Mouse (Mus musculus) ES-E14 (cell line): ENCODE measurements at regions not wholly inside any gene's neighbourhood (a gene's known extent, or its start where the extent isn't known, plus 50 kb on each side); places are given as distances from the start of the nearest gene placed in this dataset.
A peak's percentile ranks its signal among the peaks of the same experiment; 100 is the strongest.

Experiments used
- DNase-seq: peaks from one replicate; pipeline ENCODE4 v3.0.0-alpha.2; 2013; ENCODE audit warnings: low read depth, low spot score
- H3K27ac ChIP-seq: 2 replicates; pipeline ENCODE4 v1.5.1; 2012; ENCODE audit warnings: low read depth, mild to moderate bottlenecking, low read length, moderate library complexity, mixed read lengths; ENCODE audit not compliant: poor library complexity, insufficient read depth, severe bottlenecking
- H3K36me3 ChIP-seq: 2 replicates; pipeline ENCODE4 v1.6.1; 2012; ENCODE audit warnings: mild to moderate bottlenecking, low read length, moderate library complexity, mixed read lengths; ENCODE audit not compliant: control insufficient read depth, poor library complexity, insufficient read depth, severe bottlenecking
- H3K4me1 ChIP-seq, 2 experiments: fragments of 150-350 bp in 1 of 2; sonication (generic) in 1 of 2; 2 replicates each; pipeline ENCODE4 v1.6.1; 2012; ENCODE audit warnings: low read length in 2 of 2, mild to moderate bottlenecking in 1 of 2, mixed read lengths in 1 of 2; ENCODE audit not compliant: control insufficient read depth in 2 of 2, insufficient read depth in 2 of 2, poor library complexity in 1 of 2
- H3K4me3 ChIP-seq, 2 experiments: fragments of 150-350 bp in 1 of 2; sonication (generic) in 1 of 2; 2 replicates each; pipeline ENCODE4 v1.5.1; 2012; ENCODE audit warnings: low read length in 2 of 2, low read depth in 1 of 2, mild to moderate bottlenecking in 1 of 2, mixed read lengths in 1 of 2; ENCODE audit not compliant: insufficient read depth in 1 of 2, poor library complexity in 1 of 2, severe bottlenecking in 1 of 2
- H3K9ac ChIP-seq: 2 replicates; pipeline ENCODE4 v1.6.1; 2012; ENCODE audit warnings: low read depth, mild to moderate bottlenecking, low read length, mixed read lengths; ENCODE audit not compliant: poor library complexity, insufficient read depth, severe bottlenecking
- H3K9me3 ChIP-seq: fragments of 150-350 bp; sonication (generic); 2 replicates; pipeline ENCODE4 v1.6.1; 2012; ENCODE audit warnings: low read depth, mild to moderate bottlenecking, low read length; ENCODE audit not compliant: control insufficient read depth, insufficient read depth
- CHD2 ChIP-seq: IDR thresholded peaks from 2 replicates; pipeline ENCODE4 v1.6.1; 2014; ENCODE audit warnings: mild to moderate bottlenecking, low read depth, low read length, inconsistent platforms
- HCFC1 ChIP-seq: IDR thresholded peaks from 2 replicates; pipeline ENCODE4 v1.6.1; 2012; ENCODE audit warnings: low read length, inconsistent platforms, borderline replicate concordance; ENCODE audit not compliant: insufficient read depth
- MAFK ChIP-seq: IDR thresholded peaks from 2 replicates; pipeline ENCODE4 v1.6.1; 2014; ENCODE audit warnings: mild to moderate bottlenecking, low read depth, low read length, inconsistent platforms; ENCODE audit not compliant: insufficient read depth
- ZC3H11A ChIP-seq: IDR thresholded peaks from 2 replicates; pipeline ENCODE4 v1.6.1; 2012; ENCODE audit warnings: low read depth, mild to moderate bottlenecking, inconsistent platforms, low read length, borderline replicate concordance
- ZNF384 ChIP-seq: IDR thresholded peaks from 2 replicates; pipeline ENCODE4 v1.6.1; 2012; ENCODE audit warnings: low read depth, low read length, inconsistent platforms
- in situ Hi-C, 2 experiments: fragments of 600-800 bp; cut with MboI; formaldehyde crosslinking; loops; one replicate each; pipeline ENCODE4 v1.15.1; 2025; ENCODE audit warnings: low sequenced_read_pairs in 2 of 2, inconsistent platforms in 1 of 2; ENCODE audit not compliant: unreplicated experiment in 2 of 2

- TF ChIP-seq MAFK: peak; percentile 40; the same call in 1 of the 2 replicates
- no peak for TF ChIP-seq CHD2
- TF ChIP-seq HCFC1: no peak
- no peak for TF ChIP-seq ZC3H11A
- no peak for TF ChIP-seq ZNF384
- Histone ChIP-seq H3K4me1 (no peaks in the 10 kb centered on the region), H3K9me3 (no peaks in the 10 kb centered on the region), H3K27ac (no peak overlapping the region), H3K9ac (no peak overlapping the region), H3K36me3 (no peaks in the 10 kb centered on the region), H3K4me3 (no peak overlapping the region)
- in situ Hi-C loops: no loop called here
- DNase-seq: no peak
Measured at GRCm38 (mm10) chr13:102173382-102174234, 405.6 kb upstream of the Pik3r1 start.

GRCm38 (mm10) chr13:102174431-102174830 lies 406.4 kb upstream of the Pik3r1 start:
- Histone ChIP-seq H3K9ac (no peak overlapping the region), H3K4me1 (no peaks in the 10 kb centered on the region), H3K9me3 (no peaks in the 10 kb centered on the region), H3K36me3 (no peaks in the 10 kb centered on the region), H3K4me3 (no peak overlapping the region), H3K27ac (no peak overlapping the region)
- DNase-seq: no peak
- no peak for TF ChIP-seq ZNF384
- in situ Hi-C loops: no loop called here

DNA sequence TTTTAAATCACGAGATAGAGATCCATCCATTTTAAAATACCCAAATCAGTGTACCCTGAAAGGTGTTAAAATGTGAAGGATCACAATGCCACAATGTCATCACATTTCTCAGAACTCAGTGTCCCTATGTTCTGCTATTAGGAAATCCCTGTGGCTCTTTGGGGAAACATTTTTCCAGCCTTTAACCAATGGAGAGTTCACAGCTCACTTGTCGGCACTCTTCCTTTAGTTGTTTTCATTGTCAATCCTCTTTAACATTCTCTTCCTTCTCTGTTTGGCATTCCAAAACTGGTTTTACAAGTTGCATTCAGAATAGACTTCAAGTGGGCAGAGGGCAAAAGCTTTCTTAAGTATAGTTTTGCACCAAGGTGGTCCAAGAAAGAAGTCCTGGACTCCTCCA lies 406.9 kb upstream of the Pik3r1 start:
- no peaks in the 10 kb centered on the region for H3K36me3 ChIP-seq
- in situ Hi-C loops: no loop called here
- no peak for DNase-seq
- no peak overlapping the region for H3K9ac ChIP-seq
- H3K9me3 ChIP-seq: no peaks in the 10 kb centered on the region
- no peak overlapping the region for H3K4me3 ChIP-seq
- H3K27ac ChIP-seq: no peak overlapping the region
- no peak for TF ChIP-seq HCFC1
- TF ChIP-seq CHD2: no peak
- no peak for TF ChIP-seq MAFK
- TF ChIP-seq ZC3H11A: no peak
- no peak for TF ChIP-seq ZNF384
- no peaks in the 10 kb centered on the region for H3K4me1 ChIP-seq

DNA sequence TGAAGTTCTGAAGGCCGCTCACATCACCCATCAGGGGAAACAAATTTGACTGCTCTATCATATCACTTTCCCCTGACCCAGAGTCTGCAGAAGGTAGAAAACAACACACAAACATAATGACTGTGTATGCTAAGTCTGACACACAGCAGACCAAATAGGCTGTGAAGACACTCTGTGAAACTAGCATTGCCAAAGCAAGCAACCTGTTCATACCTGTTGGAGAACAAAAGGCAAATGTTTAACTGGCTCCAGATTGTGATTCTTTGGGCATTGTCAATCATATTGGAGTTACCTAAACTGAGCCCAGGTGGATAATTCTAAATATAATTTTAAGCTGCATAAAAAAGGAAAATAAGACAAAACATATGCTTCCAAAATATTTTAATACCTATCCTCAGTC lies 407.4 kb upstream of the Pik3r1 start:
- DNase-seq: no peak

GRCm38 (mm10) chr13:102176456-102176855 lies 408.4 kb upstream of the Pik3r1 start:
- no peaks in the 10 kb centered on the region for H3K4me1 ChIP-seq
- DNase-seq: no peak
- no peaks in the 10 kb centered on the region for H3K36me3 ChIP-seq
- no peak overlapping the region for H3K9ac ChIP-seq
- no peak overlapping the region for H3K27ac ChIP-seq
- TF ChIP-seq CHD2 (no peak), ZNF384 (no peak), MAFK (no peak), HCFC1 (no peak), ZC3H11A (no peak)
- in situ Hi-C loops: no loop called here
- no peaks in the 10 kb centered on the region for H3K9me3 ChIP-seq
- no peak overlapping the region for H3K4me3 ChIP-seq

More for the DNA sequence above, 407.4 kb upstream of the Pik3r1 start:
- Histone ChIP-seq H3K4me1 (no peaks in the 10 kb centered on the region), H3K27ac (no peak overlapping the region), H3K36me3 (no peaks in the 10 kb centered on the region), H3K9me3 (no peaks in the 10 kb centered on the region), H3K4me3 (no peak overlapping the region), H3K9ac (no peak overlapping the region)
- TF ChIP-seq ZC3H11A (no peak), CHD2 (no peak), MAFK (no peak), ZNF384 (no peak), HCFC1 (no peak)
- in situ Hi-C loops: no loop called here
